Mouse (Mus musculus) midbrain, embryonic 14.5 days (tissue): ENCODE results near the gene Wars2. TPM values are rescaled to one million over a fixed set of nuclear protein-coding genes. Genes with fewer than 3 reads are reported as not detected.

Experiments used
- ATAC-seq: fragments of 200-750 bp; cut with Nextera tagmentation; 2 replicates; pipeline ENCODE4 v1.8.0; 2017; ENCODE audit warnings: moderate number of reproducible peaks, moderate library complexity; ENCODE audit not compliant: low FRiP score, low TSS enrichment
- DNase-seq: peaks from one replicate; pipeline ENCODE4 v3.0.0-alpha.2; 2015
- H3K27ac ChIP-seq: fragments of 300-500 bp; sonication (generic); replicated peaks from 2 replicates; pipeline ENCODE4 v1.5.1; 2014; ENCODE audit warnings: mild to moderate bottlenecking, low read depth, low read length, moderate library complexity
- H3K27me3 ChIP-seq: fragments of 300-500 bp; sonication (generic); 2 replicates; pipeline ENCODE4 v1.6.1; 2014; ENCODE audit warnings: low read length, control low read depth, mixed read lengths; ENCODE audit not compliant: control insufficient read depth, insufficient read depth
- H3K36me3 ChIP-seq: fragments of 300-500 bp; sonication (generic); 2 replicates; pipeline ENCODE4 v1.6.1; 2014; ENCODE audit warnings: low read length, control low read depth; ENCODE audit not compliant: control insufficient read depth, insufficient read depth
- H3K4me1 ChIP-seq: fragments of 300-500 bp; sonication (generic); 2 replicates; pipeline ENCODE4 v1.6.1; 2014; ENCODE audit warnings: mild to moderate bottlenecking, antibody characterized with exemption, low read length, control low read depth; ENCODE audit not compliant: control insufficient read depth, insufficient read depth
- H3K4me2 ChIP-seq: fragments of 300-500 bp; sonication (generic); 2 replicates; pipeline ENCODE4 v1.6.1; 2014; ENCODE audit warnings: mild to moderate bottlenecking, low read length, moderate library complexity
- H3K4me3 ChIP-seq: fragments of 300-500 bp; sonication (generic); replicated peaks from 2 replicates; pipeline ENCODE4 v1.5.1; 2014; ENCODE audit warnings: low read depth, low read length
- H3K9ac ChIP-seq: fragments of 300-500 bp; sonication (generic); replicated peaks from 2 replicates; pipeline ENCODE4 v1.6.1; 2014; ENCODE audit warnings: mild to moderate bottlenecking, low read length, moderate library complexity
- H3K9me3 ChIP-seq: fragments of 300-500 bp; sonication (generic); 2 replicates; pipeline ENCODE4 v1.6.1; 2016; ENCODE audit warnings: low read length, control low read depth, mixed read lengths; ENCODE audit not compliant: control insufficient read depth
- WGBS: fragments of 180-500 bp; shearing (Covaris S2); extraction: QIAGEN DNeasy Blood & Tissue Kit; methylation state at CpG from one replicate; pipeline ENCODE4 v1.1.7; 2014; 5-methylcytosine and 5-hydroxymethylcytosine counted together
- polyA plus RNA-seq: library from polyadenylated mRNA; unstranded; fragments of >200 nt; fragmentation: Nextera tagmentation; extraction: Ambion mirVana; gene quantifications from 2 replicates; pipeline ENCODE4 v1.2.1, GENCODE M21; 2014

Wars2 gene
- polyA plus RNA-seq, 1 experiment from 2014 or later = 6.3 TPM

DNA sequence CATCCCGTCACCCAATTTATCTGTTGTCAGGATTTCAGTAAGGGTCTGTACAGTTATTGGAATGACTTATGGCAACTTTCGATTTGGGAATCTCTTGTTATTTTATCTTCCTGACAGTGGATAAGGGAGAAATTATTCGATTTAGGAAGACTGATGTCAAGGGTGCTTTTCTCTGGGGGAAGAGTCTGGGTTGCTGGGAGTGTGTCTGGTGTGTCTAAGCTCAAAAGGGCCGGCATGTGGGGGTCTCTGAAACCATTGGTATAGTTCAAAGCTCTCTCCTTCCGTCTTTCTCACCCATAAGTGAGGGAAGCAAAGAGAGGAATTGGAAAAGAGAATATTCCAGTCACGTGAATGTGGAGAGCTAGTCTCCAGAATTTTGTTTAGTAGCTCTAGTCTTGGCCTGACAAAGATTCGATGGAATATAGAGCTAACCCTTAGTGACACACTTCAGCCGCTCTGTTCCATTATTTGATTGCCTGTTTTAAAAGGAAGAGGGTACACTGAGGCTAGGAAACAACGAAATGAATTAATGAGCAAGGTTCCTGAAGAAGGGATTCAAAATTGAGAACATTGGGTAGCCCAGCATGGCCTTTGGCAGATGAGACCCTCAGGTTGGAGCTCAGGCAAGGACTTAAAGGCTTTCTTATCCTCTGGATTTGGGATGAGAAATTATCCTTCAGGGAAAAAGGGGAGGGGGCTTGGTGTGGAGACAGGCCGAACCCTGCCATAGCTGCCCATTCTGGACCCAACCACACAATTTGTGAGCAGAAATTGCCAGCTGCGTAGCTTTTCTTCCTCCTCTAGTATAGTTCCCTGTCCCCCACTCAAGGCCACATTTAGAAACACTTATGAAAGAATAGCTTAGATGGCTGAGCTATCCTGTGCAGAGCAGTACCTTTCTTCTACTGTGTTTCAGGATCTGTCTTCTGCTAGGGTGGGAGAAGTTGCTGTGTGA lies 114.8 kb downstream of the Wars2 start:
- H3K4me3 ChIP-seq = no peak overlapping the region
- DNase-seq = peak; percentile 41
- H3K27ac ChIP-seq = no peak overlapping the region
- no peak overlapping the region for H3K9ac ChIP-seq
- ATAC-seq = no peak
- no peaks in the 10 kb centered on the region for H3K36me3 ChIP-seq
- H3K9me3 ChIP-seq = no peaks in the 10 kb centered on the region
- 3% methylated on average over 11 of the region's 11 CpGs for WGBS
- no peak overlapping the region for H3K4me2 ChIP-seq
- peaks cover 96% of the 10 kb centered on the region for H3K27me3 ChIP-seq
- 0 out of 2 replicates have a peak, but pooled peaks cover 8% of the 10 kb centered on the region for H3K4me1 ChIP-seq

DNA sequence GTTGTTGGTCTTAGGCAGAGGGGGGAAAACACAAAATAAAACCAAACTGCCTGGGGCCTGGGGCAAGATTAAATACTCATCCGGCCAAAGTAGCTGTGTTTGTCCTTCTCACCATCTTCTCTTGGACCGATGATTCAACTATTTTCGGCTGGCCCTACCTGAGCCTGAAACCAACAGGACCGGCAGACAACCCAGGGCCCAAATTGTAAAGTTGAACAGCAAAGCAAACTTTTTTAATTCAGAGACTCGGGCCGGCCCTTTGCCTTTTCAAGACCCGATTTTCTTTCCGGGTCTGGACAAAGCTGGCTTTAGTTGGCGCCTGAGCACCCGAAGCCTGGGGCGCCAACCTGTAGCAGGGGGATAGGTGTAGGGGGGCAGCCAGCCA lies 115.5 kb downstream of the Wars2 start:
- Histone ChIP-seq H3K9ac (no peak overlapping the region), H3K4me3 (no peak overlapping the region), H3K27me3 (peaks cover 96% of the 10 kb centered on the region), H3K4me1 (0 out of 2 replicates have a peak, but pooled peaks cover 8% of the 10 kb centered on the region), H3K9me3 (no peaks in the 10 kb centered on the region), H3K36me3 (no peaks in the 10 kb centered on the region), H3K4me2 (no peak overlapping the region), H3K27ac (no peak overlapping the region)
- DNase-seq (peak; percentile 19), ATAC-seq (no peak)
- 3% methylated on average over 11 of the region's 11 CpGs for WGBS

DNA sequence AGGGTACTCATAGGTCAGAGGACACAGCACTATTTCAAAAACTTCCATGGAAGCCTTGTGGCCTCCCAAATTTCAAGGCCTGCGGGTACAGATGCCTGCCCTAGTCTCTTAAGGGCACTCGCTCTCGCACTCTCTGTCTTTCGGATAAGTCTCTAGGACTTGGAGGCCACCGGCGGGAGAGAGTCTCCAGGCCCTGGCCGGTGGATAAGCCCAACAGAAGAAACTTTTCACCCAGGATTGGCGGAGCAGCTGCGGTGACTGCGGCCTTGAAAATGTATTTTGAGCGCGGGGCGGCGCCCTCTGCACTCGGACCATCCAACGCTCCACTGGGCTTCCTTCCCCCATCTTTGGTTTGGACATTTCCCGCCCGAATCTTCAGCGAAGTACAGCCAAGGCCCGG lies 115.9 kb downstream of the Wars2 start:
- H3K36me3 ChIP-seq = no peaks in the 10 kb centered on the region
- DNase-seq = no peak
- H3K4me1 ChIP-seq = 0 out of 2 replicates have a peak, but pooled peaks cover 8% of the 10 kb centered on the region
- WGBS = 2% methylated on average over 20 of the region's 20 CpGs
- no peak overlapping the region for H3K9ac ChIP-seq
- no peak overlapping the region for H3K27ac ChIP-seq
- no peak overlapping the region for H3K4me3 ChIP-seq
- no peak overlapping the region for H3K4me2 ChIP-seq
- peaks cover 96% of the 10 kb centered on the region for H3K27me3 ChIP-seq
- no peaks in the 10 kb centered on the region for H3K9me3 ChIP-seq
- ATAC-seq = no peak

DNA sequence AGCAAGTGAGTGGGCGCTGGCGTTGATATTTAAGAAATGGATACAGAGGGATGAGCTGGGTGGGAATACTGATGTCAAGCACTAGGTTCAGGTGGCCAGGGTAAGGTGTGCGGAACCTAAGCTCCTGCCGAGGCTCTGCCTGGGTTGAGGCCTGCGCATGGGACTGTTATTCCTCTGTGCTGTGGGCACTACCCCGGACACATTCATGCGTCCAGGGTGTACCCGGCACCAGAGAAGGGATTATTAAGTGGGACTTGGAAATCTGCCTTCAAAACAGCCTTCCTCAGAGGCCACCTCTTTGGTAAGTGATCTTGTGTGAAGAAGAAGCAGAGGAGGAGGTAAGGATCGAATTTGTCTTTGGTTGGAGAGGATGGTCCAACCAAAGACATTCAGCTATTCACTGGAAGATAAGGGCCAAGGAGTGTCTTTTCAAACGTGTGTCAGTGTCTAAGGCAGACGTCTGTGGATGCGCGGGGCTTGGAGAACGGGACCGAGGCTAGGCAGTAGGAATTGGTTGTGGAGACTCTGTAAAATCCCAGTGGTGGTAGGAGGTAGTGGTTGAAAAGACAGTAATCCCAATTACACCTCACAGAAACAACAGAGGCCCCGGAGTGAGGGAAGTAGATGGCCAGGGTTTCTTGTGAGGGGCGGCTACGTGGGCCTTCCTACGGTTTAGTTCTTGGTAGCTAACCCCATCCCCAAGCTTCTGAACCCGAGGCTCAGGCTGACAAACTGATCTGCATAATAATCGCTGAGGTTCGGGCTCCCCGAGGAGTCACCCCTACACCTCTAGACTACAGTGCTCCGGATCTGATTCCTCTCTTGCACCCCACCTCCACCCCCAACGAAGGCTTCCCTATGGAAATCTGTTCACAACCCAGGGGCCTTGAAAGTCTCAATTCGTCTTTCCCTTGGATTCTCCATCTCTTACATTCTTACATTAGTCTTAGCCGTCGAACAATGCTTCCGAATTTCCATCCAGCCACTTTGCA lies 117.0 kb downstream of the Wars2 start:
- ATAC-seq (no peak), DNase-seq (peak; percentile 19)
- Histone ChIP-seq H3K4me3 (no peak overlapping the region), H3K9me3 (no peaks in the 10 kb centered on the region), H3K27ac (no peak overlapping the region), H3K4me2 (no peak overlapping the region), H3K27me3 (peaks cover 96% of the 10 kb centered on the region), H3K36me3 (no peaks in the 10 kb centered on the region), H3K4me1 (0 out of 2 replicates have a peak, but pooled peaks cover 8% of the 10 kb centered on the region), H3K9ac (no peak overlapping the region)
- WGBS = 3% methylated on average over 29 of the region's 29 CpGs

DNA sequence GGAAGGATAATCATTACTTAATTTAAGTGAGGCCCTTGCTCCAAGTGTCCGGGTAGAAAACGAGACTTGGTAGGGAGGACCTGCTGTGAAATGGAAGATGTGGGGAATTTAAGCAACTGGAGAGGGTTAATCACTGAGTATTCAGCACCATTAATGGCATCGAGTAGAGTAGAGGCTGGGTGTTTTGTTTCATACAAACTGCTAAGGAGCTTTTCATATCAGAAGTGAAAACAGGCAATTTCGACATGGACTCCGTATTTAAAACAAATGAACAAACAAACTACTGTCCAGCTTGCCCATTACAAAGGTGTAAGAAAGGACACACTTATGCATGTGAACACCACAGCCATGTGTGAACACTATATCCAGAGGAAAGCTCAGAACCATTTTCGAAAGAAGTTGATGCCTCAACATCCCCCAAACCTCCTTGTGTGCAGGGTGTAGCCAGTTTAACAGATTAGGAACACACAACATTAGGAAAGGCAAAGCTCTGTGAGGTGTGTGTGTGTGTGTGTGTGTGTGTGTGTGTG lies 118.9 kb downstream of the Wars2 start:
- Histone ChIP-seq H3K27ac (no peak overlapping the region), H3K4me2 (no peak overlapping the region), H3K4me1 (no peaks in the 10 kb centered on the region), H3K36me3 (no peaks in the 10 kb centered on the region), H3K27me3 (peaks cover 96% of the 10 kb centered on the region), H3K9me3 (no peaks in the 10 kb centered on the region), H3K4me3 (no peak overlapping the region), H3K9ac (no peak overlapping the region)
- ATAC-seq = no peak
- WGBS = 6% methylated on average over 6 of the region's 6 CpGs
- peak; percentile 37 for DNase-seq

DNA sequence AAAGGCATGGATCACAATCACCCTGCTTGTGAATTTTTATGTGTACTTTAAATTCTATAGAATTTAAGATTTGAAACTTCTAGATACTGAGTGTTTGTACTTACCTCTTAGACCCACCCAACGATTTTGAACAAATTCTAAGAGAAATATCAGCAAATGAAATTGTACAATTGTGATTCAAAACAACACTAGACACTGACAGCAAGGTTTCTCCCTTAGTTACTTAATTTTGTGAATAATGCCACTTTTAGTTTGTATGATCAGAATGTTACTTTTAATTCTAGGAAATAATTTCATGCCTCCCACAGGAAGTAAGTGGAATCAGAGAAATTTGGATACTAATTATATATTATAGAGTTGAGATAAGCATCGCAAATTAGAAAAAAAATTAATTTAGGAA lies 119.5 kb downstream of the Wars2 start:
- 32% methylated on average over 2 of the region's 2 CpGs for WGBS
- Histone ChIP-seq H3K36me3 (no peaks in the 10 kb centered on the region), H3K9ac (no peak overlapping the region), H3K4me2 (no peak overlapping the region), H3K9me3 (no peaks in the 10 kb centered on the region), H3K4me1 (no peaks in the 10 kb centered on the region), H3K27me3 (peaks cover 96% of the 10 kb centered on the region), H3K27ac (no peak overlapping the region), H3K4me3 (no peak overlapping the region)
- ATAC-seq (no peak), DNase-seq (peak; percentile 32)

DNA sequence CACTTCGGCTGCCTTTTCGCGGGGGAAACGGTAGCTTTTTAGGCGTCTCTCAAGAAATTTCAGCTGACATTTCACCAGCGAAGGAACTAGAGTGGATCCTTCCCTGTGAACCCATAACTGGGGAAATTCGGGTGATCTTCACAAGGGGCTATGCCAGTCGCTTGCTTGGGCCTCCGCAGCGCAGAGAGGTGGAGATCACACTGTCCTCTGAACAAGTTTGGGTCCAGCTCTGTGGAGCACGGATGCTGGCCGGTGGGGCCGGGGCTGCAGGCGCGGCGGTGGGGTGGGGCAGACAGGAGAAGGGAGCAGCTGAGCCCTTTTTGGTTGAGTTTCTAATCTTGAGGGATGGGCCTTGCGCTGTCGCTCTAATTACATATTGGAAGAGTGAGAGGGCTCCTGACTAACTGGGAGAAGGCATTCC lies 120.5 kb downstream of the Wars2 start:
- Histone ChIP-seq H3K9ac (no peak overlapping the region), H3K9me3 (no peaks in the 10 kb centered on the region), H3K27ac (no peak overlapping the region), H3K27me3 (peaks cover 96% of the 10 kb centered on the region), H3K4me1 (no peaks in the 10 kb centered on the region), H3K4me2 (no peak overlapping the region), H3K4me3 (no peak overlapping the region), H3K36me3 (no peaks in the 10 kb centered on the region)
- 3% methylated on average over 18 of the region's 18 CpGs for WGBS
- ATAC-seq = no peak
- peak; percentile 37 for DNase-seq

DNA sequence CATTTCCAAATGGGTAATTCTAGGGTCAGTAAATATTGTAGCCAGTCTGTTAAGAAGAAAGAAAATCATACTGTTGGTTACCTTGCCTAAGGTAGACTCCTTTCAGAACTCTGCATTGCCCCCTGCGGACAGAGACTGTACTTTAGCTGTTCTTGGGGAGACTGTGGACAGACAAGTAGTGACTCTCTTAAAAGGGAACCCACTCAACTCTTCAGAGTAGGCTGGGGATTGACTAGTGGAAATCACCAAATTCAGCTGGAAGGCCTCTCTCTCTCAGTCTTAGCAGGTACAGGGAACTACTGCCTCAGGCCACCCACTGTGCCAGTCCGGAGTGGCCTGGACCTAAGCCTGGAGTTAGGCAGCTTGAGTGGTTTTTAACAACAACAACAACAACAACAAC lies 121.1 kb downstream of the Wars2 start:
- H3K27me3 ChIP-seq = peaks cover 97% of the 10 kb centered on the region
- peak; percentile 27 for DNase-seq
- H3K4me2 ChIP-seq = no peak overlapping the region
- no peak overlapping the region for H3K4me3 ChIP-seq
- WGBS = 3% methylated on average over 2 of the region's 2 CpGs
- H3K27ac ChIP-seq = no peak overlapping the region
- H3K36me3 ChIP-seq = no peaks in the 10 kb centered on the region
- H3K4me1 ChIP-seq = no peaks in the 10 kb centered on the region
- ATAC-seq = no peak
- H3K9me3 ChIP-seq = no peaks in the 10 kb centered on the region
- H3K9ac ChIP-seq = no peak overlapping the region
